Mouse (Mus musculus) midbrain, embryonic 13.5 days (tissue): ENCODE results near the gene Dsn1. TPM values are rescaled to one million over a fixed set of nuclear protein-coding genes. Genes with fewer than 3 reads are reported as not detected.

Source experiments
- ATAC-seq: fragments of 200-750 bp; cut with Nextera tagmentation; 2 replicates; pipeline ENCODE4 v1.8.0; 2017; ENCODE audit warnings: mild to moderate bottlenecking, moderate TSS enrichment, moderate library complexity
- H3K27ac ChIP-seq: fragments of 300-500 bp; sonication (generic); 2 replicates; pipeline ENCODE4 v1.5.1; 2015; ENCODE audit warnings: inconsistent platforms, mild to moderate bottlenecking, moderate library complexity
- H3K27me3 ChIP-seq: fragments of 300-500 bp; sonication (generic); 2 replicates; pipeline ENCODE4 v1.6.1; 2015; ENCODE audit warnings: mild to moderate bottlenecking, inconsistent platforms
- H3K36me3 ChIP-seq: fragments of 300-500 bp; sonication (generic); 2 replicates; pipeline ENCODE4 v1.6.1; 2015; ENCODE audit warnings: mild to moderate bottlenecking, inconsistent platforms
- H3K4me1 ChIP-seq: fragments of 300-500 bp; sonication (generic); replicated peaks from 2 replicates; pipeline ENCODE4 v1.6.1; 2015; ENCODE audit warnings: inconsistent platforms
- H3K4me2 ChIP-seq: fragments of 300-500 bp; sonication (generic); replicated peaks from 2 replicates; pipeline ENCODE4 v1.6.1; 2015; ENCODE audit warnings: moderate library complexity, mild to moderate bottlenecking, inconsistent platforms
- H3K4me3 ChIP-seq: fragments of 300-500 bp; sonication (generic); replicated peaks from 2 replicates; pipeline ENCODE4 v1.5.1; 2015; ENCODE audit warnings: mild to moderate bottlenecking, inconsistent platforms
- H3K9ac ChIP-seq: fragments of 300-500 bp; sonication (generic); replicated peaks from 2 replicates; pipeline ENCODE4 v1.6.1; 2015; ENCODE audit warnings: mild to moderate bottlenecking, inconsistent platforms
- H3K9me3 ChIP-seq: fragments of 300-500 bp; sonication (generic); 2 replicates; pipeline ENCODE4 v1.6.1; 2016; ENCODE audit warnings: mild to moderate bottlenecking, inconsistent platforms
- WGBS: fragments of 180-500 bp; shearing (Covaris S2); methylation state at CpG from one replicate; pipeline ENCODE4 v1.1.7; 2015; 5-methylcytosine and 5-hydroxymethylcytosine counted together
- polyA plus RNA-seq: library from polyadenylated mRNA; unstranded; fragments of >200 nt; fragmentation: Nextera tagmentation; extraction: Ambion mirVana; gene quantifications from 2 replicates; pipeline ENCODE4 v1.2.1, GENCODE M21; 2015

Gene Dsn1
- polyA plus RNA-seq, 1 experiment from 2014 or later, result 18.7 TPM

DNA sequence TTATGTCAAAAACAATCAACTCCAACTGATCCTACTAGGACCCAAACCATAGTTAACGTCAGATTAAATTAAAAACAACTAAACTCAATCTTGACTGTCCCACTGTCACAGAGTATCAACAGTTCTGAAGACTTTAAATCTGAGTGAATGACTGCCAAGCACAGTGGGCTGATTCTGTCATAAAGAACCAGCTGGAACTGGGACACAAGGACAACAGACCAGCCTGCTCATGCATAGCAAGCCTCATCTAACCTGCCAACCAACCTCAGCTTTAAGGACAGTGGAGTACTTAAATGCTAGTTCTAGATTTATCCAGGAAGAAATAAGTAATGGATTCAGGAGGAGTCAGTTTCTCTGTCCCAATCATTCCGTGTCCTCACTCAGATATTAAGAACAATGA lies 49.9 kb downstream of the Dsn1 start:
- H3K27ac ChIP-seq, result no peak overlapping the region
- no peak overlapping the region for H3K4me3 ChIP-seq
- WGBS, result 90% methylated on average over 2 of the region's 2 CpGs
- no peak overlapping the region for H3K9ac ChIP-seq
- ATAC-seq, result no peak
- no peaks in the 10 kb centered on the region for H3K9me3 ChIP-seq
- H3K36me3 ChIP-seq, result no peaks in the 10 kb centered on the region
- H3K4me2 ChIP-seq, result no peak overlapping the region
- H3K27me3 ChIP-seq, result no peaks in the 10 kb centered on the region
- no peaks in the 10 kb centered on the region for H3K4me1 ChIP-seq

DNA sequence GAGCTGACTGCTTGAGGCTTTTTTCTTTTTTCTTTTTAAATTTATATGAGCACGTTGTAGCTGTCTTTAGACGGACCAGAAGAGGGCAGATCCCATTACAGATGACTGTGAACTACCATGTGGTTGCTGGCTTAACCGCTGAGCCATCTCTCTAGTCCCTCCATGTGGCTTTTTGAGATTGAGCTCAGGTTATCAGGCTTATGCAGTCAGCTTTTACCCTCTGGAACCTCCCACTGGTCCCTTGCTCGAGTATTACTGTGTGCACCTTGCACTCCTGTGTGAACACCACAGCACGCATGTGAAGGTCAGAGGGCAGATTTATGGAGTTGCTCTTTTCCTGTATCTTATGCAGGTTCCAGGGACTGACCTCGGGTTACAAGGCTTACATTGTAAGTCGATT lies 50.6 kb downstream of the Dsn1 start:
- H3K4me3 ChIP-seq, result no peak overlapping the region
- H3K4me1 ChIP-seq, result no peaks in the 10 kb centered on the region
- WGBS, result 76% methylated on average over 7 of the region's 7 CpGs
- H3K4me2 ChIP-seq, result no peak overlapping the region
- H3K27ac ChIP-seq, result no peak overlapping the region
- no peaks in the 10 kb centered on the region for H3K9me3 ChIP-seq
- no peaks in the 10 kb centered on the region for H3K27me3 ChIP-seq
- H3K36me3 ChIP-seq, result no peaks in the 10 kb centered on the region
- no peak for ATAC-seq
- H3K9ac ChIP-seq, result no peak overlapping the region

DNA sequence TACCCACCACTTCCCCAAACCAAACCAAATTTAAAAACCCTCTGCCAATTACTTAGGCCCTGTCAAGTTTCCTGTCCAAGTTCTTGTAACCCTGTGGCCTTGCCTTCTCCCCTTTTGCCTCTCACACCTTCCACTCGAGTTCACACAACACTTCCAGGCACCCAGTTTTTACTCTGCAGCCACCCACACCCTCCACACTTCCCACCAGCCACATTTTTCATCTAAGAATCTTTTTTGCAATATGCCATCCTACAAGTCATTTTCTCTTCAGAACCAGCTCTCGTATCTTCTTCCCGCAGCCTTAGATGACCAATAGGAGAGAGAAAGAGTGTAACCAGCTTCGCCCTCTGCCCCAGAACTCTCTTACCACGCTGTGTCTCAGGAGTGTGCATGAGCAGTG lies 52.5 kb downstream of the Dsn1 start:
- H3K9ac ChIP-seq, result no peak overlapping the region
- no peak for ATAC-seq
- H3K36me3 ChIP-seq, result peaks cover 3% of the 10 kb centered on the region; the same call in 1 of the 2 replicates
- H3K4me3 ChIP-seq, result no peak overlapping the region
- no peaks in the 10 kb centered on the region for H3K27me3 ChIP-seq
- H3K27ac ChIP-seq, result no peak overlapping the region
- no peaks in the 10 kb centered on the region for H3K9me3 ChIP-seq
- no peak overlapping the region for H3K4me2 ChIP-seq
- WGBS, result 94% methylated on average over 5 of the region's 5 CpGs
- H3K4me1 ChIP-seq, result no peaks in the 10 kb centered on the region

DNA sequence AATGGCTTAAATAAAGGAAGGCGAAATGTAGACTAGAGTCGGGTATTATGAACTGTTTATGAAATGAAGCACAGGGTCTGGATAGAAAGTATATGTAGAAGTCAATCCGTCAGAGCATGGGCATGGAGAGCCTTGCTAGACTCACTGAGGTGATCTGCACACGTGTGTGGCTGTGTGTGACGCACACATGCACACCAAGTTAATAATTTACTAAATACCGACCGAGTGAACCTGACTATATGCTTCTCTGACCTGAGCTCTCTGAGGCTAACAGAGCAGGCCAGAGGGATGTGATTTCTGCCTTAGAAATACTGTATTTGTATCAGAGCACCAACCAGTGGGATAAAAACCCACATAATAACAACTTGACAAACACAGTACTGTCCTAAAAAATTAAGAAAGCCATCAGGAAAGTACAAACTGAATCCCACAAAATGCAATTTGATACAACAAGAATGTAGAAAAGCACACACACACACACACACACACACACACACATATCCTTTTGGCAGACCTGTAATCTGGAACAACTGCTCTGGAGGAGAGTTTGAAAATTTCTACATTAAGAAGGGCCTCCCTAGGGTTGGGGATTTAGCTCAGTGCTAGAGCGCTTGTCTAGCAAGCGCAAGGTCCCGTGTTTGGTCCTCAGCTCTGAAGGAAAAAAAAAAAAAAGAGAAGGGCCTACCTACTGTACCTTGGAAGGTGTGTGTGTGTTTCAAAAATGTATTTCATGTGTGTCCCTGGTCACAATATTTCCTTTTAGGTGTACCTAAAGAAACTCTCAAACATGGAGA lies 55.5 kb downstream of the Dsn1 start:
- H3K36me3 ChIP-seq, result peaks cover 25% of the 10 kb centered on the region
- 97% methylated on average over 10 of the region's 10 CpGs for WGBS
- no peak overlapping the region for H3K4me3 ChIP-seq
- H3K27ac ChIP-seq, result no peak overlapping the region
- no peak overlapping the region for H3K4me2 ChIP-seq
- ATAC-seq, result no peak
- no peaks in the 10 kb centered on the region for H3K4me1 ChIP-seq
- H3K27me3 ChIP-seq, result no peaks in the 10 kb centered on the region
- H3K9ac ChIP-seq, result no peak overlapping the region
- H3K9me3 ChIP-seq, result no peaks in the 10 kb centered on the region

DNA sequence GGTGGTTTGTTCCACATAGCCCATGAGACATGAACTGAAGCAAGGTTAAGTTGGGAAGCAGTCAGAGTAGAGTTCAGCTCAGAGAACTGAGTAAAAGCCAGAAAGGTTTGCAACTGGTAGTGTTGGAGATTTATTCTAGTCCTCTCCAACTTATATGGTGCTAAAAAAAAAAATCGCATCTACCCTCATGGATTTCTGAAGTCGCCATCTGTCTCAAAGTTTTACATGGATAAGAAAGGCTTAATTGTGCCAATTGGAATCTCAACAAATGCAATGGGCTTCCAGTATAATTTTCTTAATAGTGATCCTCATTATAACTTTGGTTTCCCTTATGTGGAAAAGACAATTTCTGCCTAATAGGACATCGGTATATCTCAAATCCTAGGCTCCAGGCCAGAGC lies 56.1 kb downstream of the Dsn1 start:
- Histone ChIP-seq H3K4me1 (no peaks in the 10 kb centered on the region), H3K4me3 (no peak overlapping the region), H3K4me2 (no peak overlapping the region), H3K9ac (no peak overlapping the region), H3K9me3 (no peaks in the 10 kb centered on the region), H3K36me3 (peaks cover 30% of the 10 kb centered on the region), H3K27me3 (no peaks in the 10 kb centered on the region), H3K27ac (no peak overlapping the region)
- no peak for ATAC-seq
- WGBS, result 93% methylated on average over 3 of the region's 3 CpGs

Other genes starting within 250 kb of the Dsn1 start
- gene Myl9, start 231.7 kb downstream of the Dsn1 start, polyA plus RNA-seq, result 33.0 and 37.4 TPM in 2 replicates
- gene Tgif2, start 167.1 kb downstream of the Dsn1 start, polyA plus RNA-seq, result 35.2 and 44.5 TPM in 2 replicates
- gene 4930518I15Rik, start 149.2 kb downstream of the Dsn1 start, polyA plus RNA-seq, result 13.0 and 15.4 TPM in 2 replicates
- 143 and 158 TPM in 2 replicates for gene Rab5if, start 144.0 kb downstream of the Dsn1 start, polyA plus RNA-seq
- 0.15 and 0.27 TPM in 2 replicates for gene Sla2, start 120.0 kb downstream of the Dsn1 start, polyA plus RNA-seq
- 81.4 and 81.6 TPM in 2 replicates for gene Ndrg3, start 15.1 kb downstream of the Dsn1 start, polyA plus RNA-seq
- 6.2 and 6.4 TPM in 2 replicates for gene Soga1, start 72.1 kb upstream of the Dsn1 start, polyA plus RNA-seq
- gene Tldc2, start 79.9 kb upstream of the Dsn1 start, polyA plus RNA-seq, result not detected in 2 replicates
- gene Samhd1, start 128.1 kb upstream of the Dsn1 start, polyA plus RNA-seq, result 10.9 and 12.1 TPM in 2 replicates
- 13.8 and 14.0 TPM in 2 replicates for gene Rbl1, start 197.4 kb upstream of the Dsn1 start, polyA plus RNA-seq